Mouse (Mus musculus): ENCODE results near the gene Lime1.

Lime1 gene

DNA sequence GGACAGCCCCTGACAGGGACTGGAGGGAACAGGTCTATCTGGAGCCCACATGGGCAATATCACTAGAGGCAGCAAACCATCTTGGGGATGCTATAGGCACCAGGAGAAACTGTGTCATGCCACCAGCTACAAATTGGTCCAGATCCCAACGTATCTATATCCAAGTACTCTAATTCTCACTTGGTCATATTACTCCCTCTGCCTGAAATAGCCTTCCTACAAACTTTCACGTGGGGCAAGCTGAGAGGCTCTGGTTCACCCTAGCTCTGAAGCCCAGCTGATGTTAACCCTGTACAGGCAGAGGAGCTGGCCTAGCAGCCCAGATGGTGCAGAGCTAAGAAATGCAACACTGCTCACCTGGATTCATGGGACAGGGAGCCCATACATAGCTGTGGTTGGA is 11.7 kb downstream of the Lime1 start:
- no peak for DNase-seq

DNA sequence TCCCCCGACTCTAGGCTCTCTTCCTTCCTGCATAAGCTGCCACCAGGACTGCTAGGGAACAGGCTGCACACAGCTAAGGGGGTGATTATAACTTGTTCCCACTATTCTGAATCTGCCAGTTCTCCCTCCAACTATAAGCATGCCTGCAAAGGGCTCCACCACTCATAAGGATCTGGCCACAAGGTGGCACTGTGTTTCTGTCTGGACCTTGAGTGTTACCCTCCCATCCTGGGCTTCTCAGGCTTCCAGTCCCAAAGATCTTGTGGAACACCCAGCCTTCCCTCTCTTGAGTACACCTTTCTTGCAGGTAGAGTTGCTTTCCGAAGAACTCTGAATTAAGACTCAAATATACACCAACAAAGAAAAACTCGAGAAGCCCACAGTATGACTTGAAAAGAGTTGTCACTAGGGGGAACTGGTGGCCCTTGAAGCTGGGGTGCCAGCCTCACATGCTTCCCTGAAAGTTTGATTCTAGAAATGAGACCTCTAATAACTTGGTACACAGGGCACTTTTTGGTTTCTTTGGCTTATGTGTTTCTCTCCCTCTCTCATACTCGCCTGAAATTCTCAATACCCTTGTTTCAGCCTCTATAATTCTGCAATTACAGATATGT is 12.8 kb downstream of the Lime1 start:
- DNase-seq, result peak; percentile 89 to 95

DNA sequence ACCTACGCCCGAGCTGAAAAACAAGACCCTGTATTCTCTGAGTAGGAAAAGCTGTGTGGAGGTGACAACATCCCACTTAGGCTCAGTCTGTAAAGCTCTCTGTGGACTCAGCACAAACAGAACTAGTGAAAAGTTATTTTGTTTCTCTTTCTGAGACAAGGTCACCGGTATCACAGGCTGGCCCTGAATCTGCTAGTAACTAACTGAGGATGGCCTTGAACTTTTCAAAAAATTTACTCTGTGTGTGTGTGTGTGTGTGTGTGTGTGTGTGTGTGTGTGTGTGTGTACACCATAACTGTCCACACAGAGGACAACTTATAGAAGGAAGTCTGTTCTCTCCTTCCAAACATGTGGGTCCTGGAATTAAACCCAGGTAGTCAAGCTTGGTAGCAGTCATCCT is 14.2 kb downstream of the Lime1 start:
- no peak for DNase-seq

DNA sequence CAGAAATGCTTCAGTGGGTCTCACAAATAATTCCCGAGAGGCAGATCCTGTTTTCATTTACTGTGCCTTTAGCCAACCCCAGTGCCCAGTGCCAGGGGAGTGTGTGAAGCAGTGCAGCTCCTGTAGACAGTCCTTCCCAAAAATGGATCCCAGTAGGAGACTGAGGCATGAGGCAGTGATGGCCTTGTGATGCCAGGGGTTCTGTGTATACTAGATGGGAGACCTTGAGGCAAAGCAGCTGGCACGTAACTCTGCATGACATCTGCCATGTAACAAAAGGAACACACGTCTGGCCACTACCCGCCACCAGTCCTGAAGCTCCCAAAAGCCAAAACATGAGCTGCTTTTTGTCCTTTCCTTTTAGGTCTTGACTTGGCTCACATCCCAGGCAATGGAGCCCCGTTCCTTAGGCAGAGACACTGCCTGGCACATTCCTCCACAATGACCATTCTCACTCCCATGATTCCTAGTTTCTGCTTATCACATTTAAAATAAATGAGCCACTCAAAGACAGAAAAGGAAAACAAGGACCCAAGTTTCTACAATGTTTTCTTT is 17.4 kb downstream of the Lime1 start:
- DNase-seq, result no peak

DNA sequence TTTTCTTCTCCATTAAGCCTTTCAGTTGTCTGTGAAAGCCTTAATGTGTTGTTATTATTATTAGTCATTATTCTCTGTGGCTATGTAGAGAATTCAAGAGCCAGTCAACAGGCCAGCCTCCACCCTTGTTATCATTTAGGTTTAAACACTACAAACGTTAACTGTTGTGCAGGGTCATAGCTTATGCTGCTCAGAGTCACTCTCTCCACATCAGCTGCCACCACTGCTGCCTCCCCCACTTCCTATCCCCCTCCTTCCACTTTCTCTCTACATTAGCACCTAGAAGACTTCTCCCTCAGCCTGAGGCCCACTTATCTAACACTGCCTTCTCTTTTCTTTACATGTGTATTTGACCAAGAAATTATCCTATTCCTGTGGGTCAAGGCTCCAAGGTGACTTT is 21.6 kb downstream of the Lime1 start:
- no peak for DNase-seq

DNA sequence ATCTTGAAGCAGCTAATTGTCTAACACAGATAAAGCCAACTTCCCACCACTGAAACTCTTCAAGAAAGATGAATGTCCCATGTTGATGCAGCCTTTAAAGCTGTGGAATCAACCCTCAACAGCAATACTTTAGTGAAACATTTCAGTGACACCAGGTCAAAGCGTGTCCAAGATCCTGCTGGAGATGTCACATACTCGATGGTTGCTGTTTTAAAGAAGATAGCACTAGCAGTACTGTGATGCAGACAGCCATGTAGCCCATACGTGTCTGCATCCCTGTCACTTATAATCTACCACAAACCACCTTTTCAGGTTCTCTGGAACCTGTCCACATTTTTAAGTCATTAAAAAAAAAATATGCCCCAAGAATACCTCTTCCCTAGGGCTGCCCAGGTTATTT is 23.8 kb downstream of the Lime1 start:
- DNase-seq, result no peak

DNA sequence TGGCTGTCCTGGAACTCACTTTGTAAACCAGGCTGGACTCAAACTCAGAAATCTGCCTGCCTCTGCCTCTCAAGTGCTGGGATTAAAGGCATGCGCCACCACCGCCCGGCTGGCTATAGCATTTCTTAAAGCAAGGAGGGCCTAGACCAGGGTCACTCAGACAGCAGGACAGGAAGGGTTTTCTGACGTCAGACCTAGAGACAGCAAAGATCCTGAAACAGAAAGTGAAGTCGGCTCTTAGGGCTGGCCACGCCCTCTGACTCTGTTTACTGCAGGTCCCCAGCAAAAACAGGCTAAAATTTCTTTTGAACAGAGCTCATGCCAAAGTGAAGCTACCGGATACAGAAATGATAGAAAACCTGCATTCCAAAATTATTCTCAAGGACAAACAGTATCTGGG is 29.8 kb downstream of the Lime1 start:
- no peak for DNase-seq

DNA sequence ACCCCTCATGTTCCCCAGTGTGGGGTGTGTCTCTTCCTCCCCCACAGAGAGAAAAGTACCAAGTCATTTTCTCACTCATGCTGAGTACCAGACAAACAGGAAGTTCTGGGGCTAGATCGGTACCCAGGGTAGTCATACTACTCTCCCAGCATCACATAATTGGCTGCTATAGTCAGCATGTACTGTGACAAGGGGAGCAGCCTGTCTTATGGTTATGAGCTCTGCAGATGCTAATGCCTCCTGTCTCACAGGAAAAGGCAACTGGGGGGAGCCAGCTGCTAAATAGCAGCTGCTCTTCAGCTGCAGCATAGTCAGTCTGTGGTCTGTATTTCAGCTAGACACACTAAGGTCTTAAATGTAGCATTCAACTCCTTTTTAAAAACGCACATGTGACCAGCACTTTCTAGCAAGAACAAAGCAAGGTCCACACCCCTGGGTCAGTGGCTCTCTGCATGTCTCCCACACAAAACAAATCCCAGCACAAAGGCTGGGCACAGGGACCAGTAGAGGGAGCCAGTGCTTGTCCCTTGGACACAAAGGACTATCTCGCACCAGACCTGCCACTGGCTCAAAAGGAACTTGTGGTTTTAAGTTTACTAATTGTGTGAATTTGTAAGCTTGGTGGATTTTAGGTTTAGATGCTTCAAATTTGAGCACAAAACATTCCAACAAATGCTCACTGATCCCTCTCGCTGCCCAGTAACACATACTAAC is 31.0 kb downstream of the Lime1 start:
- peak; percentile 68 to 69 for DNase-seq

DNA sequence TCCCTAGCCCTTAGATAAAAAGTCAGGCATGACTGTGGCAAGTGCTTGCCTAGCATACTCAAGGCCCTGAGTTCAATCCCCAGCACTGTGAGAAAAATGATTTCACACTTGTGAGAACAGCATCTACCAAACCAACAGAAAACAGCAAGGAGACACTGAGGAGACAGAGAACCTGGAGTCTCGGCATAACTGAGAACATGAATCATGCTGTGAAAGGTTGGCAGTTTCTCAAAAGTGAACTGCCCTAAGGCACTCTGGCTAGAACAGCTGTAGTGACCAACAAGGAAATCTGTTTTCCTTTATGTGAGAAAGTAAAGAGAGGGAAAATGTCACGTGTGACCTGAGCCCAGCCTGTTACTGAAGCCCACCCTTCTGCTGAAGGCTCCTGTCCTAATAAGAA is 33.3 kb downstream of the Lime1 start:
- DNase-seq, result no peak

DNA sequence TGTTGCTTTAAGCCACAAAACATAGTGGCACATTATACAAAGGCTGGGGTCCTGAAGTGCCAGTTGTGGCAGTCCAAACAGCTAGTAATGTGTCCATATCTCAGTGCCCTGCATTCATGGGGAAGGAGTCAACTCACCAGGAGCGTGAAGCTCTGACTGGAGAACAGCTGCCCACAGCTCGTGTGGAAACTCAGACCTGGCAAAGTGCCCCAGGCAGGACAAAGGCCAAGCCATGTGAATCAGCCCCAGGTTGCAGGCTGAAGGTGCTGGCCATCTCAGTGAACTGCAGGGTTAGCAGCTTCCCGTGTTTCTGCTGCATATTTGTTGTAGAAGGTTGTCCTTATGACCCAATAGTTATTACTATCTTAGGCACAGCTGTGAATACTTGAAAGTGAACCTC is 36.1 kb downstream of the Lime1 start:
- peak; percentile 73 to 78 for DNase-seq

DNA sequence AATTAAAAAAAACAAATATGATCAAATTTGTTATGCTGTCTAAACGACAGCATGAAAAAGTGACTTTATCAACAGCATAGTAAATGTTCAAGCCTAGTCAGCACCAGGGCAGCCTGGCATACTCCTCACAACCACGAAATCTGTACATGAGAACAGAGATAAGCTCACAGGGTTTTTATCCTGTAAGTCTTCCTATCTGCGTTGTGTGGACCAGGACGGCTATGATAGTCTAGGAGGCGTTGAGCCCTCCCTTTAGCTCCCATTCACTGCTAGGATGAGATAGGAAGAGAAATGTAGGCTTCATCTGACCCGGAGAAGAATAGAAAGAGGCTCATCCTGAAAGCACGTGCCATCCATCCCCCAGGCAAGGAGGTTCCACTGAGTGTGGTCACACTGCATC is 39.5 kb downstream of the Lime1 start:
- no peak for DNase-seq

DNA sequence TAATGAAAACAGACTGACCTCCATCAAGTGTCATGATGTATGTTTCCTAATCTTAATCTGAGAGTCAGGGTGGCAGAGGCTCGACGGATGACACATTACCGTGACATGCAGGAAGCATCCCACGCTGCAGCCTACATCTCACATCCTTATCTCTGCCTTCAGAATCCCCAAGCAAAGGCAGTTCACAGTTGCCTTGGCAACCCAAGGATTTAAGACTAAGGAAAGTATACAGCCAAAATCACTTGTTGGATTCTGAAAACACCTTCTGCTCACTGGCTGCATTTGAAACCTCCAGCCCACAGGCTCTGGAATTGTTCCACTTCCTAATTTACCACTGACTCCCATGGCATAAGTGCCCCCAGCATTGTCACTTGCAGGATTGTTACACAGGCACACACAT is 40.5 kb downstream of the Lime1 start:
- no peak for DNase-seq

DNA sequence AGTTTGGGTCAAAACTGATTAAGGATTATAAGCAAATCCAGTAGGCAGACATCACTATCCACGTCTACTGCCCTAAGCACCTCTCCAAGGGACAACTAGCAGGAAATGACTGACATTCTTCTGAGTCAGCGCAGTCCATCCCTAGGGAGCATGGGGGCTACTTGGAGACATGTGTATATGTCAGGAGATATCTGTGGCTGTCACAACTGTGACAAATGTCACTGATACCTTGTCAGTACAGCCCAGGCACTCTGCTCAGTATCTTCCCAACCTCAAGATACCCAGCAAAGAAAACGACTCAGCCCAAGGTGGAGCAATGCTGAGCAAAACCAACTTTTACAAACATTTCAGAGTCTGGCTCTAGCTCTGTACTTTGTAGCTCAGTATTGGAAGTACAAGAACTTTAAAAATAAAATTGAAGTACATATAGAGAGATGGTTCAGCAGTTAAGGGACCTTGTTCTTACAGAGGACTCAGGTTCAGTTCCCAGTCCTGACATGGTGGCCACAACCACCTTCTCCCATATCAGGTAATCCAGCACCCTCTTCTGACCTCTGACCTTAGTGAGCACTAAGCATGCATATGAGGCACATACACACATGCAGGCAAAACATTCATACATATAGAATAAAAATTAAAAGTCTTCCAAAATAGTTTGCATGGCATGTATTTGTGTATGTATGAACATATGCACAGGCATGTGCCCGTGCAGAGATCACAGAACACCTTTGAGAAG is 41.2 kb downstream of the Lime1 start:
- DNase-seq, result no peak

DNA sequence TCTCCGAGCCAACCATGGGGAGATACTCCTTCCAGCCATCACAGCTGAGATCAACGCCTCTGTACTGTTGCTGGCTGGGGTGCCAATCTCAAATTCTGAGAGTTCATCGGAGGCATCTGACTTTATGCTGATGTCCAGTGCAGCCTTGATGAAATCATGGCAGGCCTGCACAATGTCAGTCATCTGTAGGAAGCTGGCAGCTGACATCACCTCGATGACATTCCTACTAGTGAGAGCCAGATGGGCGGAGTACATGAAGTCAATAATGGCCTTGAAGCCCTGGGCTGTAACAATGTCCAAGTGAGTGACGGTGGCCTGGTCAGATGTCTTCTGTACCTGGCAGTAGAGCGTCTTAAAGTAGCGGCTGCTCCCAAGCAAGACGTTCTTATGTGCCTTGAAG is 44.0 kb downstream of the Lime1 start:
- no peak for DNase-seq

Data from cerebellum, postnatal 36 days (tissue).